Mouse (Mus musculus): ENCODE data around the gene Map3k20.

DNA sequence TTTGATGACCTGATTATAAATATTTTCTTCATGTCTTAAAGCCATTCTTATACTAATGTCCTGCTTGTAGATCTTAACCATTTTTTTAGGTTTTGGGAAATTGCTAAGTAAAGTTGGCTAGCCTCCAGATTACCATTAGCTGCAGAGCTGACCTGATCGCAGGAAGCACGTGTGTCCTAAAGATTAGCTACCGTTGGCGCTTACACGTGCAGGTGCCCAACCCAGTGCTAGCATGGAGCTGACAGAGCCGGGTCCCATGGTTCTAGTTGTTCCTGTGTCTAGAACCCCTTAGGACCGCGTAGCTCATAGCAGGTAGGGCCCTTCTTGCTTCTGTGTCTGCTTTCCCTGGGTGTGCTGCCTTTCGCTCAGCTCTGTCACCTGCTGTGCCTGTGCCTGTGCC lies 194.4 kb downstream of the Map3k20 start:
- no peak for TF ChIP-seq CTCF (IDR thresholded peaks at IDR 0.05; ENCODE audit: borderline replicate concordance, insufficient read depth, low read depth, low read length)
- no peak for TF ChIP-seq POLR2A (IDR thresholded peaks at IDR 0.05; ENCODE audit: borderline replicate concordance, insufficient read depth, low read length)

Measured in cerebellum, adult 2 months (tissue).